Mouse (Mus musculus): Measurements from ENCODE around the gene Zscan26. TPM values are rescaled to one million over a fixed set of nuclear protein-coding genes. Genes with fewer than 3 reads are reported as not detected.
A peak's percentile ranks its signal among the peaks of the same experiment; 100 is the strongest.
"Not testable (repeated sequence)": the region's sequence is repeated elsewhere in the genome, so short reads cannot be mapped to it uniquely, and the experiment has no call there.

The Zscan26 gene
- total RNA-seq (2021) = 32.2 and 35.4 TPM in 2 replicates
- long read RNA-seq, experiment 1 = 0 reads
- long read RNA-seq, experiment 2, full-length matches to known transcripts = 2 of 5 reads
- long read RNA-seq, experiment 2, partial matches to known transcripts = 0 of 5 reads
- long read RNA-seq, experiment 2, other reads (novel, unspliced or antisense) = 3 of 5 reads

DNA sequence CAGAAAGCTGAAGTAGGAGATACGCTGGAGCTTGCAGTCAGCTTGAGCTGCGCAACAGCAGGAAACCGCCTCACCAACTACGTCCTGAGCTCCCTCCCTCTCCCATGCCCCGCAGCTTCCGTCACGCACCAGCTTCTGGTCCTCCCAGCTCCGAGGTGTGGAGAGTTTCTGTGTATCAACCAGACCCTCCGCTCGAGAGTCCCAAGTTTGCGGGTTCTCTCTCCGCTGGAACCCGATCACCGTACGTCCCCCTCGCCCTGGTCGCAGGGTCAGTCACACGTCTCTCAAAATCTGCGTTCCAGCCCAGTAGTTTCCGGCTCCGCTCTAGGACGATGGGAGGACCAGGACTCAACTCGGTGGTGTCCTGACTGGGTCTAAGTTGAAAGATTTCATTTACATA is at the start of gene Zscan26:
TSS of gene Zscan26 (minus strand) at position 282 of the 400 bp plus-strand sequence.
- DNase-seq = peak; percentile 90

DNA sequence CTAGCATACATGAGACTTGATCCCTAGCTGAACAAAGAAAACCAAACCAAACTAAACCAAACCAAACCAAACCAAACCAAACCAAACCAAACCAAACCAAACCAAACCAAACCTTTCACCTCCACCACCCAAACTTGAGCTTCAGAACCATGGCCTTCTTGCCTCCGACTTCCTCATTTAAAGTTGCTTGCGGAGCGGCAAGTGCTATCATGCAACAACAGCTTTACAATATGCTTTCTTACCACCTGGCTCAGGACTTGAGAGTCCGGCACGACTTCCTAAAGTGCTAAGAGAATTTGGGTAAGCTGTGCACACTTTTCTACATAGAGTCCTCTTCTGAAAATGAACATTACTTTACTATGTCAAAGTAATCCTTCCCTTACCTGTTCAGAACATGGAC is 48.8 kb upstream of the Zscan26 start:
- DNase-seq = no peak

DNA sequence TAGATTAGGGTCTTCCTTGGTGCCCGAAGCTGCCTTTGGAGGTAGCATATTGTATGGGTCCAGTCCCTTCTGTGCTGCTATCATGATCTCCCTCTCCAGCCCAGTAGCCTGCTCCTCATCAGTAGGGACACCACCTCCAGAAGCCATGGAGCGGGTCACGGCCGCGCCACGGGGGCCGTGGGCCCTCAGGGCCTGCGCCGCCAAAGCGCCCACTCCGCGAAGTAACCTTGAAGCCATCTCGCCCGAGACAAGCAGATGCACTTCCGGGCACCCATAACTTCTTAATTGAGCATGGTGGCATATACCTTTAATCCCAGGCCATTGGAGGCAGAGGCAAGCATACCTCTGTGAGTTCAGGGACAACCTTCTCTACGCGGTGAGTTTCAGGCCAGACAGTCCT is 47.7 kb upstream of the Zscan26 start, which contains the start of gene Gm11273:
TSS of gene Gm11273 (minus strand) at position 237 of the 400 bp plus-strand sequence.
- not testable (repeated sequence) for DNase-seq

DNA sequence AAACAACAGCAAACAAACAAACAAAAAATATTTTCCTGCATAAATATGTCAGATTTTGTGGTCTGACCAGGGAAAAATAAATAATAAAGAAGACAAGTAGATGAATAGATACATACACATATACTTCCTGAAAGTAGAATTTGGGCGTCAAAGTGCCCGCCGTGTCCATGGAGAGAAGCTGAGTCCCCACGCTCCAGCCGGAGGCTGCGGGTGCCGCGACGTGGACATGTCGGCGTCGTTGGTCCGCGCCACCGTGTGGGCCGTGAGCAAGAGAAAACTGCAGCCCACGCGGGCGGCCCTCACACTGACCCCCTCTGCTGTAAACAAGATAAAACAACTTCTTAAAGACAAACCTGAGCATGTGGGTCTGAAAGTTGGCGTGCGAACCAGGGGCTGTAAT is 41.5 kb upstream of the Zscan26 start, which contains the start of gene AK157302:
TSS of gene AK157302 (plus strand) at position 144 of the 400 bp plus-strand sequence.
- DNase-seq = peak; percentile 34

DNA sequence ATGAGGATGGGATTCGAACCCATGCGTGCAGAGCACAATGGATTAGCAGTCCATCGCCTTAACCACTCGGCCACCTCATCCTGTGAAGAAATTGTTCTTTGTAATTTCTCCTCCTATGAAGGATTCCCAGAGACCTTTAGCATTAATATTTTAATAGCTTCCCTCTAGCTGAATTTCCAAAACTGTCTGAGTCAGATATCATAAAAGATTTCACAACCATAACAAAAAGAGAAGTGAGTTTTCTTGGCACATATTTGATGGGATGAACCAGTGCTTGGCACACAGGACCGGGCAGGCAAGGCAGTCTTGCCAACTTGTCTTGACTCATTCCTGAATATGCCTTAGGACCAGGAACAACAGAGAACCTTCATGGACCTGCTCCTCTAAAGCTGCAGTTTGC is 39.3 kb upstream of the Zscan26 start:
- peak; percentile 31 for DNase-seq

DNA sequence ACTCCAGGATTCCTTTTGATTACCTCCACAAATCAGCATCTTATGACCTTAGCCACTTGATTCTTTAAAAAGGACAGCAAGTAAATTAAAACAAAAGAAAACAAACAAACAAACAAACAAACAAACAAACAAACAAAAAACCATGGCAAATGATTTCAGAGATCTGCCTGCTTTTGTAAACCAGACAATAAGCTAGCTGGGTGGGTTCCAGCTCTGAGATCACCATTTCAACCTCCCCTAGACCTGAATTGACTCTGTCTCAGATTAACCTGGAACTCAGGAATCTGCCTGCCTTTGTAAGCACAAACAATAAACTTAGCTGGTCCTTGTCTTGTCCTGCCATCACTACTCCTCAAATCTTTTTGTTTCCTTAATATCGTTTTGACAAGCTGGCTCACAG is 33.4 kb upstream of the Zscan26 start:
- no peak for DNase-seq

DNA sequence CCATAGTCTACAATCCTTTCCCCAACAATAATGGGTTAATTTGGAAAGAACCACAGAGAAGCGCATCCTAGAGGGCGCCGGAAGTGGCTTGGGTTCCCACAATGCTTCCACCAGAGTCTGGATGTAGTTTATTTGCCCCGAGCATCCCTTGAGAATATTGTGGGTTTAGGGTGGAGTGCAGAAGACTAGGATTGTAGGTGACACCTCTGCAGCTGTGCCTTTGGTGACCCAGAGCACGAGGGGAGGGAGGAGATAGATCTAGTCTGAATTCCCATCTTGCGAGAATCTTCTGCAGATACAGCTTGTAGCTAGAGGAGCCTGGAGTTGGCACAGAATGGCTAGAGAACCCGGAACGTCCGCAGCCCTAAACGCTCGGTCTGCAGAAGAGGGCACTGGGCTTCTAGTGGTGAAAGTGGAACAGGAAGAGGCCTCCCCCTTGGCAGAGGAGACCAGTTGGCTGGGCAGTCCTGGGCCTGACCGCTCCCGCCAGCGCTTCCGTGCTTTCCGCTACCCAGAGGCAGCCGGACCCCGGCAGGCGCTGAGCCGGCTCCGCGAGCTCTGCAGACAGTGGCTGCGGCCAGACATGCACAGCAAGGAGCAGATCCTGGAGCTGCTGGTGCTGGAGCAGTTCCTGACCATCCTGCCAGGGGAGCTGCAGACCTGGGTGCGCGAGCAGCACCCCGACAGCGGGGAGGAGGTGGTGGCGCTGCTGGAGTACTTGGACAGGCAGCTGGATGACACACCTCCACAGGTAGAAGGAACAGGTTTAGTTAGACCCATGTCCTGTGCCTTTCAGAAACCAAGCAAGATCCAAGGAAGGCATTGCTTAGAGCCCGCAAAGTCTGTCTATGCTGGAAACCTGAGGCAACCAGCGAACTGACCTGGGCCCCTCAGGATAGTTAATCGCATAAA is 25.5 kb upstream of the Zscan26 start, which contains the start of the genes Zkscan4 and Gm10065:
TSS of gene Zkscan4 (plus strand) at position 149 of the 912 bp plus-strand sequence.
TSS of gene Gm10065 (minus strand) at position 683 of the 912 bp plus-strand sequence.
- peak; percentile 78 for DNase-seq

DNA sequence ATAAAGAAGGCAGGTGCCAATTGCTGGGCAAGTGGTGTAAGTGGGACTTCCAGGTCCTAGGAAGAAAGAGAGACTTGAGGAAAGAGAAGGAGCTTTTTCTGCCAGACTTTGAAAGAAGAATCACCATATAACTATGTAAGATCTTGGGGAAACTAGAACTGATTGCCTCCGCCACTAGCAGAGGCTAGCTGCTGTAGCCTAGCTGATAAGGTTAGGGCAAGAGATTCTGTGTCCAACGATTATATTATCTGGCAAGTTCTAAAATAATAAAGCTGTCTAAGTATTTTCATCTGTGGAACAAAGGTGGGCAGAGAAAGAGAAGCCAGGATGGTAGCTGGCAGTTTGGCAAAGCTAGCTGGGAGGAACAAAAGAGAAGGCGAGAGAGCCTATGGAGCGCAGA is 18.9 kb upstream of the Zscan26 start:
- no peak for DNase-seq

DNA sequence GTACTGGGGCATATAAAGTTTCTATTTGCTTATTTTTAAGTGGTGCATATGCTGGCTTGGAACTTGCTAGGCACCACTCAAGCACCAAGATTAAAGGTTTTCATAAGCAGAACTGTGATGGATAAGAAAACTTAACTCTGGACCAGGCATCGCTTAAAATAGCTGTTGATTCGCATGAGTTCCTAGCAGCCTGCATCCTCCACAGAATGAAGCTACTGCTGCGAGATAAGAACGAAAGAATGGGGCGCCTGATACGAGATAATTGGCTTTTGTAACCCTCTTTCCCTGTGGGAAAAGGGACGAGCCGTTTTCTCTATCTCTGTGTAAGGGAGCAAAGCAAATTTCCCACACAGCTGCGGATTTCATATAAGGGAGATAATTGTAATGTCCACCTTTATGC is 15.6 kb upstream of the Zscan26 start:
- DNase-seq = no peak

DNA sequence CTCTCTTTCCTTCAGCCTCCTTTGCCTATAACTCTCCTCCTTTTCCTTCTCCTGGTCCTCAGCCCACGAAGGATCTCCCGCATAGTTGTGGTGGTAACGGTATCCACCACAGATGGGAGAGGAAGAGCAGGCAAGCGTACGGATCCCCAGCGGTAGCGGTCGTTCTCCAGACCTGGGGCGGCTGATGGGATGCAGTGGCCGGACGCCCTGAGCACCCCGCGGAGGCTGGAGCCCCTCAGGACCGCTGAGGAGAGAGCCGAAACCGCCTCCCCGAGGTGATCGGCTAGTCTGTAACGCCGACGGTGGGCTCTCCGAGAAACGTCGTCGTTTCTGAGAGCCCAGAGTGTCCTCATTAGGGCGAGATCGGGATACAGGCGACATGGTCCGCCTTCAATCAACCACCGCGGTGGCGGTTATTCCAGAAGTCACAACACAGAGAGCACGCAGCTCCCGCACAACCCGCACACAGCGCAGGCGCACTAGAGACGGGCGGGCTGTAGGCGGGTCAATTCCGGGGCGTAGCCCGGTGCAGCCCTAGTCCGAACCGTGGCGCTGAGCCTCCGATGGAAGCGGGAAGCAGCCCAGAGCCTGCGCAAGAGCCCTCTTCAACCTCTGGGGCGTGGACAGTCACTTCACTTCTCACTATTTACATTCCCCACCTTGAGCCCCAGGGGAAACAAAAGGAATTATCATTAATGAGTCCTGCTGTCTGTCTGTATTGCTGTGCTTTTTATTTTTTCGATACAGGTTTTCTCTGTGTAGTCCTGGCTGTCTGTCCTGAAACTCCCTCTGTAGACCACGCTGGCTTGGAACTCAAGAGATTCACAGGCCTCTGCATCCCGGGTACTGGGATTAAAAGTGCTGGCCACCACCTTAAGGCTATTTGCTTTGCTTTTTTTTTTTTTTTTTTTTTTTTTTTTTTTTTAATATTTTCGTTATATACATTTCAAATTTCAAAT is 14.8 kb upstream of the Zscan26 start, which contains the start of gene Nkapl:
TSS of gene Nkapl (minus strand) at position 449 of the 959 bp plus-strand sequence.
- DNase-seq = peak; percentile 92

DNA sequence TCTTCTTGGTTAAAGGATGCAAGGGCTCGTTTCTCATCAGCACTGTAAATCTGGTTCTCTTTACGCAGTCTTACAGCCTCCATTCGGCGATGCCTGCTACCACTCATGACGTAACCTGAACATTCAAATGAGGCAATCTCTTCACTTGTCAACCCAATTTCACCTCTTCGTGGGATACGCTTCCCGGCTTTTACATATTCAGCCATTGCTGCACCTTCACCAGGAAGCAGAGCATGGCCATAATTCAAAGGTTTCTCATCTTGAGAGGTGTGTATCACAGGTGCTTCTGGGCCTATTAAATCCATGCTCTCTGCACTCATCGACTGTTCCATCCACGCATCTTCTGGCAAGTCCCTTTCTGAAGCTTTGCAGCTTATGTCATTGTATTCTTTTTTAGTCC is 13.8 kb upstream of the Zscan26 start:
- no peak for DNase-seq

DNA sequence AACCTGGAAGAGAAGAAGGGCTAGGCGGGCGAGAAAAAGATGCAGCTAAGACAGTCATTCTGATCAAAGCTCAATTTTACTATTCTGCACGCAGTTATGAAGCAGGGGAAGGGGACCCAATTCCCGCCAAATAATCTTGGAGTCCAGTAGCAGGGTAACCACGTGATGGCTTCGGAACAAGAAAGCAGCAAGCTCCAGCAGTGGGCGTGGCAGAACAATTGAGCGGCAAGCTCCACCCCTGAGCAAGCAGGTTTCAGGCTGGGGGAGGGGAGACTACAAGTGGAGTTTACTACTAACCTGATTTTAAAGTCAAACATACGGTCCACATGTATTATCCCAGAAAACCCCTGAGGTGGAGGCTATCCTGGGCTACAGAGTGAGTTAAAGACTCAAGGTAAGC is 9.0 kb upstream of the Zscan26 start:
- DNase-seq = not testable (repeated sequence)

DNA sequence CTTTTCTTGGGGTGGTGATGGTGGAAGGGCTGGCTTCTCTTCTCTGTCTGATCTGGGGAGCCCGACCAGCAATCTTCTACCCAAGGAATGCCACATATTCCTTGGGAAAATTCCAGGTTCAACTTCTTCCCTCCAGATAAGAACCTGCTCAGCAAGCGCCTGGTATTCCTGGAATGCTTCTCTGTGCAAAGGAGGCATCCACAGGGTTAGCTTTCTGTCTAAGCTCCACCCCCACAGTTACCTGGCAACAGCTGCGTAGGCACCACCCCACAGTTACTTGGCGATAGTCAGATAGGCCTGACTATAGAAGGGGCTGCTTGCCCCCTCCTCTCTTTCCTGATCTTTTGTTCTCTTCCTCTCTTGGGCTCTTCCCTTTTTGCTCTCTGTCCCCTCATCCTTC is 2.8 kb upstream of the Zscan26 start:
- DNase-seq = no peak

DNA sequence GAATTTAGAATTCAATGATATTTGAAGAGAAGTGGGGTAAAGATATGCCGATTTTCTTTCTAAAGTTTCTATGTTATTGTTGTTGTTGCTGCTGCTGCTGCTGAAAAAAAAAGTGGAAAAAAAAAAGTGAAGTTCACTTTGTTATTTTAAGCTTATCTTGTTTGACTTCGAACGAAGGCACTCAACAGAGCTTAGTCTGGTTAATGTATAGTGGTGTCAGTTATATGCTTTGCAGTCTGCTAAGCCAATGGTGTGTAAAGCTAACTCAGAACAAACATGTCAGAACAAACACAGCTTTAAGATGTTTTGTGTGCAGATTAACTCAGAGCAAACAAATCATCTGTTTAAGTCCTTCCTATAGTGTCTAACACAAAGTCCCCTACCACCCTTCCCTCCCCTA is 603 bp upstream of the Zscan26 start:
- no peak for DNase-seq

DNA sequence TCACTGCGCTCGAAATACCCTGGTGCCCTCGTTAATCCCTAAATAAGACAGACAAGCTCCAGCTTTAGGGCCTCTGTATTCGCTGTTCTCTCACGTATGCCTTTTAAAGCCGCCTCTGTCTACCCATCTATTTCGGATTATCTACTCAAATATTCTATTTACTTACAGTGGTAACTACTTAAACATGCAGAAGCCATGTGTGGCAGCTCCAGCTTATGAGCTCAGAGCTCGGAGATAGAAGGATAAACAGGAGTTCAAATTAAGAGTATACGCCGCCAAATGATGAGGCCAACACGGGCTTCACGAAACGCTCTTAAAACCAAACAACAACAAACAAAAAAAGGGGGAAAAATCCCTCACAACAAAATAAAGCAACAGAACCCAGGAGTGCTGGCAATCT is 488 bp downstream of the Zscan26 start:
- DNase-seq = no peak

DNA sequence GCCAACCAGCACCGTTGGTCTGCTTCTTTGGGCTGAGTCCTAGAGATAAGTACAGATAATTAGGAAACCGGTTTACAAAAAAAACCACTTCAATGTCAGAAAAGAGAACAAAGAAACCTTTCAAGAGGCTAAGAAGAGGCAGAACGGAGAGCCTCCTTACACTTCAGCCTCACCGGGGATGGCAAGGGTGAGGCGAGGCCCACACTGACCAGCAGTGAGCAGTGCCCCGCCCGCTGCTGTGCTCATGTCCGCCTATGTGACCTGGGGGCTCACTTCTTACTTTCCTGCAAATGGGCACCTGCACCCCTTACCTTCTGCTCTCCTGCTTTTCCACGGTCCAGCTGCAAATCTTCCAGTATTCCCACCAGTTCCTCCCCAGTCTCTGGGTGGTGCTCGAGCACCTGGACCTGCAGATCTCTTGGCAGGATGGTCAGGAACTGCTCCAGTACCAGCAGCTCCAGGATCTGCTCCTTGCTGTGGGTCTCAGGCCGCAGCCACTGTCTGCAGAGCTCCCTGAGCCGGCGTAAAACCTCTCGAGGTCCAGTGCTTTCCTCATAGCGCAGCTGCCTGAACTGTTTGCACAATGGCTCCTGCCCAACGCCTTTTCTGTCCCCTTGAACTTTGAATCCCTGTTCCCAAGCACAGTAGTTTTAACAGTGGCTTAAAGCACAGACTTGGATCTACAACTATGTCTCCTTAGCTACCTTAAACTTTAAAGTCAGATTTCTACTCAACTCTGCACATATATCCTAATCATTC is 5.5 kb downstream of the Zscan26 start:
- no peak for DNase-seq

DNA sequence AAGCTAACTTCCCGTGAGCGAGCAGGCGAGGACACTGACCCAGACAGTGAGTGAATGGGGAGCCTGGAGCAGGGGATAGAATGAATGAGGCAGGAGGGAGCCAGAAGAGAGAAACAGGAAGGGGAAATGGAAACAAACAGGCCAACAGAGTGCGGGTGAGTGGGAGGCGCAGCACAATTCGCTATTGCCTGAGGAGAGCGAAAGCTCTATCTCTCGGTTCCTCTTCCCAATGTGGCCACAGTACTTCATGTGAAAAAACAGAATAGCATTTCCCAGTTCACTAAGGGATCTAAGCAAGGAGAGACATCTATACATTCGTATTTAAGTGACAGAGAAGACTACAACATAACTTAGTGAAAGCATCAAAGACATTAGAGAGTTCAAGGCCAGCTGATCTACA is 6.7 kb downstream of the Zscan26 start:
- no peak for DNase-seq

DNA sequence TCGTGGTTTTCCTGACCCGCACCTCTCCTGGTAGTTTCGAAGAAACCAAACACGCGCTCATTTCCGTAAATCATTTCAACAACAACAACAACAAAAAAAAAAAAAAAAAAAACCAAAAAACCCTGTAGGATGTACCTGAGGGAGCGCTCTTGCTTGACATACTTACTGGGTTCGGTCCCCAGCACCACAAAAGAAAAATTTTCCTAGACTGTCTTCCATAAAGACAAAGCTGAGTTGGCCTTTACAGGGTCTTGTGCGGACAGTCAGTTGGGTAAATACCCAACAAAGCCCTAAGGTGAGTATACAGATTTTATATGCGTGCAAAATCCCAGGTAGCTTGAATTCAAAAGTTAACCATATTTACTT is 12.3 kb downstream of the Zscan26 start:
- DNase-seq = no peak

DNA sequence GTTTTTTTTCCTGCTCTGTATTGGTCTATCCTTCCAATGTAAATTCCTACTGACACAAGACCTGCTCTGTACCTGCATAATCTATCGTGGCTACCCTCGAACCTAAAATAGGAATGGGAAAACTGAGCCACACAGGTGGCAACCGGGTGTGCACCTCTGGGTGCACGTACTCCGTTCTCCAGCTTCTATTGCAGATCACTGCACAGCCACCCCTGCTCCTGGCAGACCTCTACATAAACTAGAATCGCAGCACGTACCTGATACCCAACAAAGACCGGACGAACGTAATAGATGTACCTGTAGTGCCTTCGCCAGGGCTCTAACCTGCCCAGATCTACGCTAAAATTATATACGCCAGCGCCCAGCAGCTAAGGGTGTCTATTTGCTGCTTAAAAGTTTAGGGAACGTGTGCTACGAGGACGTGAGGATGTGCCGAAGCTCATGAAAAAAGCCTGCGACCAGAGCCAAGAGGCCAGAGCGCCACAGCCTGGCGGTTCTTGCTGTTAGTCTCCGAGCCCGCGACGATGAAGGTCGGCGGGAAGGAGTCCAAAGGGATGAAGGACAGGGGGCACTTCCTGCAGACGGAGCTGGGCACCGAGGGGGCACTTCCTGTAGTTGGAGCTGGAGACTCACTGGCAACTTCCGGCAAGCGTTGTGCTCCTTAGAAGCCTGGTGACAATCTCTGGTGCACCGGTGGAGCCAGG is 12.9 kb downstream of the Zscan26 start, which contains the start of gene Pgbd1:
TSS of gene Pgbd1 (minus strand) at position 556 of the 704 bp plus-strand sequence.
- peak; percentile 89 for DNase-seq

DNA sequence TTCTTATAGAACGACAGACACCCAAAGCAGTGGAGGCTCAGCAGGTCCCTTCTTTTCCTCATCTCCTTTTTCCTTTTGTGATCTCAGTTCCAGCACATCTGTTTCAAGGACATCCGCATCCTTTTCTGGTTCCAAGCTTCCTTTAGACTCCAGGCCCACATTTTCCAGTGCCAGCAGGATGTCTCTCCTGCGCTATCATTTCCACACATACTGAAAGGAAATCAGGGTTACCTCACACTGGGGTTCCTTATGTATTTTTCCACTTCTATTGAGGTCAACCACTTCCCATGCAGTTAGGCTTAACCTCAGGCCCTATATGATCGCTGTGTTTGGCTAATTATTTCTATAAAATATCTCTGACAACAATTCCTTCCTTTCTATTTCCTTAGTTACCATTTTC is 18.1 kb downstream of the Zscan26 start:
- no peak for DNase-seq

DNA sequence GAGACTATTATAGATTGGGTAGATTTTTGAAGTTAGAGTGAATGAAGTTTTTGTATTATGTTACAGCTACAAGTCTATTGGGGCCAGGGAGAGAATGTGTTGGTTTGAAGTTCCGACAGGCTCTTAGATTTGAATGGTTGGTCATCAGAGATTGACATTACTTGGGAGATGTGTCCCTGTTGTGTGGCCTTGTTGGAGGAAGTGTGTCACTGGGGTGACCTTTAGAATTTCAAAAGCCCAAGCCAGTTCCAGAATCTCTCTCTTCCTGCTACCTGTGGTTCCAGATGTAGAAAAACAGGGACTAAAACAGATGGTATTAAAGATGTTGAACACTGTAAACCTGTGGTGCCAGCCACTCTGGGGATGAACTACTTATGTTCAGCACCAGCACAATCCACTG is 25.9 kb downstream of the Zscan26 start:
- no peak for DNase-seq

Data from adrenal gland, postnatal 14 days (tissue).